Mouse (Mus musculus) midbrain, embryonic 16.5 days (tissue): ENCODE measurements around the gene Slc9b1. TPM values are rescaled to one million over a fixed set of nuclear protein-coding genes. Genes with fewer than 3 reads are reported as not detected.

Source experiments
- ATAC-seq: fragments of 200-750 bp; cut with Nextera tagmentation; 2 replicates; pipeline ENCODE4 v1.8.0; 2017; ENCODE audit warnings: moderate TSS enrichment
- H3K27ac ChIP-seq: fragments of 300-500 bp; sonication (generic); 2 replicates; pipeline ENCODE4 v1.5.1; 2014; ENCODE audit warnings: mild to moderate bottlenecking, low read length, mixed read lengths
- H3K27me3 ChIP-seq: fragments of 300-500 bp; sonication (generic); 2 replicates; pipeline ENCODE4 v1.6.1; 2014; ENCODE audit warnings: low read depth, low read length, mixed read lengths; ENCODE audit not compliant: control insufficient read depth, insufficient read depth
- H3K36me3 ChIP-seq: fragments of 300-500 bp; sonication (generic); 2 replicates; pipeline ENCODE4 v1.6.1; 2014; ENCODE audit warnings: mild to moderate bottlenecking, low read length, moderate library complexity, mixed read lengths; ENCODE audit not compliant: control insufficient read depth, insufficient read depth
- H3K4me1 ChIP-seq: fragments of 300-500 bp; sonication (generic); 2 replicates; pipeline ENCODE4 v1.6.1; 2014; ENCODE audit warnings: mild to moderate bottlenecking, low read length, mixed read lengths; ENCODE audit not compliant: control insufficient read depth, insufficient read depth
- H3K4me2 ChIP-seq: fragments of 300-500 bp; sonication (generic); 2 replicates; pipeline ENCODE4 v1.6.1; 2014; ENCODE audit warnings: mild to moderate bottlenecking, low read length, mixed read lengths
- H3K4me3 ChIP-seq: fragments of 300-500 bp; sonication (generic); 2 replicates; pipeline ENCODE4 v1.5.1; 2014; ENCODE audit warnings: low read depth, mild to moderate bottlenecking, low read length, moderate library complexity, mixed read lengths
- H3K9ac ChIP-seq: fragments of 300-500 bp; sonication (generic); 2 replicates; pipeline ENCODE4 v1.6.1; 2014; ENCODE audit warnings: low read depth, low read length, mixed read lengths
- H3K9me3 ChIP-seq: fragments of 300-500 bp; sonication (generic); replicated peaks from 2 replicates; pipeline ENCODE4 v1.6.1; 2014; ENCODE audit warnings: mild to moderate bottlenecking, low read length, mixed read lengths; ENCODE audit not compliant: control insufficient read depth, poor library complexity, severe bottlenecking
- WGBS: fragments of 180-500 bp; shearing (Covaris S2); extraction: QIAGEN DNeasy Blood & Tissue Kit; methylation state at CpG from one replicate; pipeline ENCODE4 v1.1.7; 2014; 5-methylcytosine and 5-hydroxymethylcytosine counted together
- polyA plus RNA-seq: library from polyadenylated mRNA; unstranded; fragments of >200 nt; fragmentation: Nextera tagmentation; extraction: Ambion mirVana; gene quantifications from 2 replicates; pipeline ENCODE4 v1.2.1, GENCODE M21; 2015

Gene Slc9b1
- polyA plus RNA-seq, 1 experiment from 2014 or later: 0.41 TPM

DNA sequence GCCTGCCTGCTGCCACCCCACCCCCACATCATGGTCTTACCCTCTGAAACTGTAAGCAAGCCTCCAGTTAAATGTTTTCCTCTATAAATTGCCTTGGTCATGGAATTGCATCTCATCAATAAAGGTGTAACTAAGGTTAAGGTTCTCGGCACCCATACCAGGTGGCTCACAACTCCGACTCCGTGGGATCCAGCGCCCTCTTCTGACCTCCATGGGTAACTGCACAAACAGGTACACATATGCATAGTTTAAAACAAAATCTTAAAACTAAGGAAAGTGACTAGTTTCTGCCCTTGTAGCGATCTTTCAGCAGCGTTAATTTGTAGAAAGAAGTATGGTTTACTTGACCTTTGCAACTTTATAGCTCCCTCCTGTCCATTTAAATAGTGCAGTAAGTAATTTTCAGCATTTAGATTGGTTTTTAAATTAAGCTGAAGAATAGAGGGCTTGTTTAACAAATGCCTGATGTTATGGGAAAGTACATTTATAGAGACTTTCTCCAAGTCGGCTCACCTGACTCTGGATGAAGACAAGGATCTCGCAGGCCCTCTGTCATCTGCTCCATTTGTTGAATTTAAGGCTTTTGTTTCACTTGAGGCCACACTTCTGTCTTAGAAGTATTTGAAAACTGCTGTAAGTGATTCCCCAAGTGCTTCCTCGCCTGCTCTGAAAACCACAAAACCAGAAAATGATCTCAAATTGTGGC, 32.0 kb upstream of the Slc9b1 start:
- no peak overlapping the region for H3K27ac ChIP-seq
- no peak overlapping the region for H3K4me3 ChIP-seq
- H3K9ac ChIP-seq: no peak overlapping the region
- 92% methylated on average over 9 of the region's 9 CpGs for WGBS
- no peaks in the 10 kb centered on the region for H3K27me3 ChIP-seq
- no peak for ATAC-seq
- no peaks in the 10 kb centered on the region for H3K36me3 ChIP-seq
- H3K4me1 ChIP-seq: no peaks in the 10 kb centered on the region
- H3K9me3 ChIP-seq: no peaks in the 10 kb centered on the region
- no peak overlapping the region for H3K4me2 ChIP-seq

GRCm38 (mm10) chr3:135318331-135318730, 29.5 kb upstream of the Slc9b1 start:
- Histone ChIP-seq H3K4me3 (no peak overlapping the region), H3K4me1 (no peaks in the 10 kb centered on the region), H3K36me3 (no peaks in the 10 kb centered on the region), H3K27ac (no peak overlapping the region), H3K4me2 (no peak overlapping the region), H3K9ac (no peak overlapping the region), H3K9me3 (no peaks in the 10 kb centered on the region), H3K27me3 (no peaks in the 10 kb centered on the region)
- 88% methylated on average over 11 of the region's 11 CpGs for WGBS
- no peak for ATAC-seq

GRCm38 (mm10) chr3:135324354-135324753, 23.5 kb upstream of the Slc9b1 start:
- Histone ChIP-seq H3K9ac (no peak overlapping the region), H3K4me1 (no peaks in the 10 kb centered on the region), H3K27me3 (no peaks in the 10 kb centered on the region; the same call in 1 of the 2 replicates), H3K4me2 (no peak overlapping the region), H3K27ac (no peak overlapping the region), H3K4me3 (no peak overlapping the region), H3K36me3 (no peaks in the 10 kb centered on the region), H3K9me3 (no peaks in the 10 kb centered on the region)
- WGBS: 28% methylated on average over 6 of the region's 6 CpGs
- ATAC-seq: peak; percentile 73

DNA sequence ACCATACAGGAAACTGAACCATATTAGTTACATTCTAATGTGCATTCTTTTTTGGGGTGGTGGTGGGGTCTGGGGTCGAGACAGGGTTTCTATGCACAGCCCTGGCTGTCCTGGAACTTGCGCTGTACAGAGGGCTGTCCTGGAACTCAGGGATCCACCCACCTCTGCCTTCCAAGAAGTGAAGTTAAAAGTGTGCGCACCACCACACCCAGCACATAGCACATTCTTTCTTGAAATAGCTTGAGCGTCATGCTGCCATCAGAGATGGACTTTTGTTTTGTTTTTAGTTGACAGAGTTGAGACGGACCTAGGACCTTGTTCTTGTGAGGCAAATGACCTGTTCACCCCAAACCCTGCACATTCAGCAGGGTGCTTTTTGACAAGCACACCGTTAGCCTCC, 20.7 kb upstream of the Slc9b1 start:
- WGBS: 84% methylated on average over 6 of the region's 6 CpGs
- Histone ChIP-seq H3K4me2 (no peak overlapping the region), H3K4me1 (no peaks in the 10 kb centered on the region), H3K9ac (no peak overlapping the region), H3K9me3 (no peaks in the 10 kb centered on the region), H3K36me3 (no peaks in the 10 kb centered on the region), H3K27me3 (no peaks in the 10 kb centered on the region; the same call in 1 of the 2 replicates), H3K27ac (no peak overlapping the region), H3K4me3 (no peak overlapping the region)
- ATAC-seq: no peak

GRCm38 (mm10) chr3:135327601-135328000, 20.2 kb upstream of the Slc9b1 start:
- ATAC-seq: no peak
- WGBS: 65% methylated on average over 2 of the region's 2 CpGs
- Histone ChIP-seq H3K27me3 (no peaks in the 10 kb centered on the region; the same call in 1 of the 2 replicates), H3K27ac (no peak overlapping the region), H3K4me1 (no peaks in the 10 kb centered on the region), H3K36me3 (no peaks in the 10 kb centered on the region), H3K9ac (no peak overlapping the region), H3K4me2 (no peak overlapping the region), H3K4me3 (no peak overlapping the region), H3K9me3 (no peaks in the 10 kb centered on the region)

DNA sequence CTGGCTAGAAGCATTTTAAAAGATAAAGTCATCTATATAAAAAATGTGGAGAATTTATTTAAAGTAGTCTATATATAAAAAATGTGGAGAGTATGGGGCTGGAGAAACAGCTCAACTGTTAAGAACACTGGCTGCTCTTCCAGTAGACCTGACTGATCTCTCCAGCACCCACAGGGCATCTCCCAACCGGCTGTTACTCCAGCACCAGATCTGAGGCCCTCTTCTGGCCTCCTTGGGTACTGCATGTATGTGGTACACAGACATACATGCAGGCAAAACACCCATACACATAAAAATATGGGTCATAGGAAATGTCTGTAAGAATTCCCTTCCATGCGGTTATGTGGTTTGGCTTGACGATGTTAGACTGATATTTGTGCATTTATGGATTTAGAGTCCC, 19.3 kb upstream of the Slc9b1 start:
- no peak overlapping the region for H3K27ac ChIP-seq
- no peak overlapping the region for H3K4me3 ChIP-seq
- no peak overlapping the region for H3K4me2 ChIP-seq
- H3K27me3 ChIP-seq: no peaks in the 10 kb centered on the region; the same call in 1 of the 2 replicates
- no peaks in the 10 kb centered on the region for H3K36me3 ChIP-seq
- ATAC-seq: no peak
- no peak overlapping the region for H3K9ac ChIP-seq
- H3K4me1 ChIP-seq: no peaks in the 10 kb centered on the region
- no peaks in the 10 kb centered on the region for H3K9me3 ChIP-seq
- 52% methylated on average over 3 of the region's 3 CpGs for WGBS

- no peak overlapping the region for H3K4me2 ChIP-seq
Observed at GRCm38 (mm10) chr3:135332691-135333090, 15.1 kb upstream of the Slc9b1 start.

GRCm38 (mm10) chr3:135333763-135334162, 14.1 kb upstream of the Slc9b1 start:
- no peak overlapping the region for H3K27ac ChIP-seq
- H3K4me3 ChIP-seq: no peak overlapping the region
- H3K27me3 ChIP-seq: no peaks in the 10 kb centered on the region
- H3K9ac ChIP-seq: no peak overlapping the region
- ATAC-seq: no peak
- no peak overlapping the region for H3K4me2 ChIP-seq
- H3K4me1 ChIP-seq: no peaks in the 10 kb centered on the region
- no peaks in the 10 kb centered on the region for H3K9me3 ChIP-seq
- 39% methylated on average over 4 of the region's 4 CpGs for whole genome bisulfite sequencing
- H3K36me3 ChIP-seq: no peaks in the 10 kb centered on the region

More at GRCm38 (mm10) chr3:135332691-135333090, 15.1 kb upstream of the Slc9b1 start:
- no peak overlapping the region for H3K27ac ChIP-seq
- no peaks in the 10 kb centered on the region for H3K9me3 ChIP-seq
- H3K4me3 ChIP-seq: no peak overlapping the region
- H3K27me3 ChIP-seq: no peaks in the 10 kb centered on the region
- no peaks in the 10 kb centered on the region for H3K4me1 ChIP-seq
- no peak for ATAC-seq
- no peak overlapping the region for H3K9ac ChIP-seq
- no peaks in the 10 kb centered on the region for H3K36me3 ChIP-seq

GRCm38 (mm10) chr3:135349022-135349421, 1.2 kb downstream of the Slc9b1 start:
- no peak for ATAC-seq
- Histone ChIP-seq H3K27me3 (no peaks in the 10 kb centered on the region), H3K27ac (no peak overlapping the region), H3K4me1 (no peaks in the 10 kb centered on the region), H3K9ac (no peak overlapping the region), H3K9me3 (no peaks in the 10 kb centered on the region), H3K4me2 (no peak overlapping the region), H3K36me3 (no peaks in the 10 kb centered on the region), H3K4me3 (no peak overlapping the region)
